Mouse (Mus musculus): Measurements from ENCODE around the gene Arhgef28.

GRCm38 (mm10) chr13:97900380-97900758 lies 305.9 kb downstream of the Arhgef28 start:
- TF ChIP-seq CTCF (IDR thresholded peaks at IDR 0.05; ENCODE audit: low read depth, low read length) (no peak), POLR2AphosphoS5 (IDR thresholded peaks at IDR 0.05; ENCODE audit: insufficient replicate concordance, low read depth, low read length) (no peak), TAL1 (conservative IDR thresholded peaks at IDR 0.05; ENCODE audit: low read depth, low read length) (no peak), GATA2 (IDR thresholded peaks at IDR 0.05; ENCODE audit: borderline replicate concordance, low read depth, low read length) (no peak)
